Mouse (Mus musculus): ENCODE data around the gene Tmem131l. TPM values are rescaled to one million over a fixed set of nuclear protein-coding genes. Genes with fewer than 3 reads are reported as not detected.

Gene Tmem131l
- polyA plus RNA-seq, 1 experiment from 2014 or later: 76.3 TPM

GRCm38 (mm10) chr3:83962571-83962970, 77.4 kb downstream of the Tmem131l start:
- WGBS: 81% methylated on average over 3 of the region's 3 CpGs
- Histone ChIP-seq H3K4me2 (no peak overlapping the region), H3K9ac (ENCODE audit: low read length) (no peak overlapping the region), H3K9me3 (ENCODE audit: control insufficient read depth, low read length) (no peaks in the 10 kb centered on the region), H3K4me1 (ENCODE audit: control insufficient read depth, insufficient read depth, low read length) (0 out of 2 replicates have a peak, but pooled peaks cover 2% of the 10 kb centered on the region), H3K4me3 (ENCODE audit: low read depth, low read length) (no peak overlapping the region), H3K27ac (ENCODE audit: low read depth, low read length) (no peak overlapping the region), H3K36me3 (ENCODE audit: control insufficient read depth, insufficient read depth, low read length) (peaks cover 9% of the 10 kb centered on the region; the same call in 1 of the 2 replicates), H3K27me3 (ENCODE audit: control insufficient read depth, insufficient read depth, low read length) (no peaks in the 10 kb centered on the region)
- ATAC-seq (ENCODE audit: low FRiP score) (no peak), DNase-seq (ENCODE audit: low spot score, missing footprints) (no peak)

GRCm38 (mm10) chr3:83962076-83962475, 77.9 kb downstream of the Tmem131l start:
- Histone ChIP-seq H3K9ac (ENCODE audit: low read length) (no peak overlapping the region), H3K4me3 (ENCODE audit: low read depth, low read length) (no peak overlapping the region), H3K4me1 (ENCODE audit: control insufficient read depth, insufficient read depth, low read length) (0 out of 2 replicates have a peak, but pooled peaks cover under 1% of the 10 kb centered on the region), H3K27me3 (ENCODE audit: control insufficient read depth, insufficient read depth, low read length) (no peaks in the 10 kb centered on the region), H3K9me3 (ENCODE audit: control insufficient read depth, low read length) (no peaks in the 10 kb centered on the region), H3K27ac (ENCODE audit: low read depth, low read length) (no peak overlapping the region), H3K36me3 (ENCODE audit: control insufficient read depth, insufficient read depth, low read length) (peaks cover 11% of the 10 kb centered on the region; the same call in 1 of the 2 replicates), H3K4me2 (no peak overlapping the region)
- DNase-seq (ENCODE audit: low spot score, missing footprints) (no peak), ATAC-seq (ENCODE audit: low FRiP score) (no peak)
- WGBS: 92% methylated on average over 7 of the region's 7 CpGs

GRCm38 (mm10) chr3:83958951-83959681, 80.9 kb downstream of the Tmem131l start:
- Histone ChIP-seq H3K9ac (ENCODE audit: low read length) (no peak overlapping the region), H3K4me2 (no peak overlapping the region), H3K4me1 (ENCODE audit: control insufficient read depth, insufficient read depth, low read length) (no peaks in the 10 kb centered on the region), H3K36me3 (ENCODE audit: control insufficient read depth, insufficient read depth, low read length) (peaks cover 11% of the 10 kb centered on the region), H3K9me3 (ENCODE audit: control insufficient read depth, low read length) (no peaks in the 10 kb centered on the region), H3K27me3 (ENCODE audit: control insufficient read depth, insufficient read depth, low read length) (no peaks in the 10 kb centered on the region), H3K4me3 (ENCODE audit: low read depth, low read length) (no peak overlapping the region), H3K27ac (ENCODE audit: low read depth, low read length) (no peak overlapping the region)
- DNase-seq (ENCODE audit: low spot score, missing footprints) (no peak), ATAC-seq (ENCODE audit: low FRiP score) (no peak)
- WGBS: 94% methylated on average over 7 of the region's 7 CpGs

- Histone ChIP-seq H3K4me1 (ENCODE audit: control insufficient read depth, insufficient read depth, low read length) (no peaks in the 10 kb centered on the region), H3K9me3 (ENCODE audit: control insufficient read depth, low read length) (no peaks in the 10 kb centered on the region), H3K4me3 (ENCODE audit: low read depth, low read length) (no peak overlapping the region), H3K36me3 (ENCODE audit: control insufficient read depth, insufficient read depth, low read length) (peaks cover 6% of the 10 kb centered on the region), H3K4me2 (no peak overlapping the region), H3K9ac (ENCODE audit: low read length) (no peak overlapping the region), H3K27me3 (ENCODE audit: control insufficient read depth, insufficient read depth, low read length) (no peaks in the 10 kb centered on the region), H3K27ac (ENCODE audit: low read depth, low read length) (no peak overlapping the region)
- 91% methylated on average over 8 of the region's 8 CpGs for WGBS
- DNase-seq (ENCODE audit: low spot score, missing footprints): no peak
- ATAC-seq (ENCODE audit: low FRiP score): no peak
Measured at GRCm38 (mm10) chr3:83953879-83954278, 86.1 kb downstream of the Tmem131l start.

- Histone ChIP-seq H3K4me1 (ENCODE audit: control insufficient read depth, insufficient read depth, low read length) (no peaks in the 10 kb centered on the region), H3K36me3 (ENCODE audit: control insufficient read depth, insufficient read depth, low read length) (no peaks in the 10 kb centered on the region; the same call in 1 of the 2 replicates), H3K9me3 (ENCODE audit: control insufficient read depth, low read length) (no peaks in the 10 kb centered on the region), H3K4me3 (ENCODE audit: low read depth, low read length) (no peak overlapping the region), H3K9ac (ENCODE audit: low read length) (no peak overlapping the region), H3K27ac (ENCODE audit: low read depth, low read length) (no peak overlapping the region), H3K27me3 (ENCODE audit: control insufficient read depth, insufficient read depth, low read length) (no peaks in the 10 kb centered on the region), H3K4me2 (no peak overlapping the region)
- WGBS: 77% methylated on average over 4 of the region's 4 CpGs
- no peak for DNase-seq (ENCODE audit: low spot score, missing footprints)
- ATAC-seq (ENCODE audit: low FRiP score): no peak
Measured at GRCm38 (mm10) chr3:83948801-83949200, 91.2 kb downstream of the Tmem131l start.

GRCm38 (mm10) chr3:83947476-83948245, 92.3 kb downstream of the Tmem131l start:
- no peak for DNase-seq (ENCODE audit: low spot score, missing footprints)
- Histone ChIP-seq H3K36me3 (ENCODE audit: control insufficient read depth, insufficient read depth, low read length) (no peaks in the 10 kb centered on the region; the same call in 1 of the 2 replicates), H3K27ac (ENCODE audit: low read depth, low read length) (no peak overlapping the region), H3K9me3 (ENCODE audit: control insufficient read depth, low read length) (no peaks in the 10 kb centered on the region), H3K27me3 (ENCODE audit: control insufficient read depth, insufficient read depth, low read length) (no peaks in the 10 kb centered on the region), H3K4me1 (ENCODE audit: control insufficient read depth, insufficient read depth, low read length) (no peaks in the 10 kb centered on the region), H3K9ac (ENCODE audit: low read length) (no peak overlapping the region), H3K4me2 (no peak overlapping the region), H3K4me3 (ENCODE audit: low read depth, low read length) (no peak overlapping the region)
- WGBS: 82% methylated on average over 8 of the region's 8 CpGs
- ATAC-seq (ENCODE audit: low FRiP score): no peak

- Histone ChIP-seq H3K4me2 (no peak overlapping the region), H3K4me3 (ENCODE audit: low read depth, low read length) (no peak overlapping the region), H3K9me3 (ENCODE audit: control insufficient read depth, low read length) (no peaks in the 10 kb centered on the region), H3K36me3 (ENCODE audit: control insufficient read depth, insufficient read depth, low read length) (peaks cover 3% of the 10 kb centered on the region; the same call in 1 of the 2 replicates), H3K27ac (ENCODE audit: low read depth, low read length) (no peak overlapping the region), H3K27me3 (ENCODE audit: control insufficient read depth, insufficient read depth, low read length) (no peaks in the 10 kb centered on the region), H3K4me1 (ENCODE audit: control insufficient read depth, insufficient read depth, low read length) (no peaks in the 10 kb centered on the region), H3K9ac (ENCODE audit: low read length) (no peak overlapping the region)
- ATAC-seq (ENCODE audit: low FRiP score): no peak
- DNase-seq (ENCODE audit: low spot score, missing footprints): no peak
- WGBS: 83% methylated on average over 1 of the region's 1 CpGs
Measured at GRCm38 (mm10) chr3:83946848-83947247, 93.1 kb downstream of the Tmem131l start.

- no peak overlapping the region for H3K27ac ChIP-seq (ENCODE audit: low read depth, low read length)
- H3K4me2 ChIP-seq: no peak overlapping the region
- H3K9ac ChIP-seq (ENCODE audit: low read length): no peak overlapping the region
- H3K4me3 ChIP-seq (ENCODE audit: low read depth, low read length): no peak overlapping the region
- 86% methylated on average over 2 of the region's 2 CpGs for WGBS
- no peaks in the 10 kb centered on the region for H3K9me3 ChIP-seq (ENCODE audit: control insufficient read depth, low read length)
- no peak for ATAC-seq (ENCODE audit: low FRiP score)
- H3K27me3 ChIP-seq (ENCODE audit: control insufficient read depth, insufficient read depth, low read length): no peaks in the 10 kb centered on the region
- no peaks in the 10 kb centered on the region for H3K4me1 ChIP-seq (ENCODE audit: control insufficient read depth, insufficient read depth, low read length)
- H3K36me3 ChIP-seq (ENCODE audit: control insufficient read depth, insufficient read depth, low read length): peaks cover 9% of the 10 kb centered on the region; the same call in 1 of the 2 replicates
- no peak for DNase-seq (ENCODE audit: low spot score, missing footprints)
Measured at GRCm38 (mm10) chr3:83943691-83944090, 96.3 kb downstream of the Tmem131l start.

GRCm38 (mm10) chr3:83943212-83943611, 96.8 kb downstream of the Tmem131l start:
- Histone ChIP-seq H3K9me3 (ENCODE audit: control insufficient read depth, low read length) (no peaks in the 10 kb centered on the region), H3K27ac (ENCODE audit: low read depth, low read length) (no peak overlapping the region), H3K36me3 (ENCODE audit: control insufficient read depth, insufficient read depth, low read length) (peaks cover 10% of the 10 kb centered on the region; the same call in 1 of the 2 replicates), H3K4me1 (ENCODE audit: control insufficient read depth, insufficient read depth, low read length) (no peaks in the 10 kb centered on the region), H3K27me3 (ENCODE audit: control insufficient read depth, insufficient read depth, low read length) (no peaks in the 10 kb centered on the region), H3K4me3 (ENCODE audit: low read depth, low read length) (no peak overlapping the region), H3K4me2 (no peak overlapping the region), H3K9ac (ENCODE audit: low read length) (no peak overlapping the region)
- DNase-seq (ENCODE audit: low spot score, missing footprints): no peak
- WGBS: 86% methylated on average over 4 of the region's 4 CpGs
- ATAC-seq (ENCODE audit: low FRiP score): no peak

Measured in midbrain, embryonic 11.5 days (tissue).